Mouse (Mus musculus) G1E-ER4 (cell line): ENCODE data around the gene Prkaa1. TPM values are rescaled to one million over a fixed set of nuclear protein-coding genes. Genes with fewer than 3 reads are reported as not detected.

Experiments
- GATA1 ChIP-seq: IDR thresholded peaks from one replicate; pipeline ENCODE4 v1.8.0; 2012; ENCODE audit warnings: low read length, inconsistent platforms
- polyA plus RNA-seq: library from polyadenylated mRNA; stranded (reverse); fragments of >175 nt; gene quantifications from 2 replicates; pipeline ENCODE4 v1.2.3, GENCODE M21; 2012

Gene Prkaa1
- polyA plus RNA-seq, 1 experiment: 5.6 TPM

GRCm38 (mm10) chr15:5193833-5194232 lies 50.2 kb downstream of the Prkaa1 start:
- no peak for TF ChIP-seq GATA1

DNA sequence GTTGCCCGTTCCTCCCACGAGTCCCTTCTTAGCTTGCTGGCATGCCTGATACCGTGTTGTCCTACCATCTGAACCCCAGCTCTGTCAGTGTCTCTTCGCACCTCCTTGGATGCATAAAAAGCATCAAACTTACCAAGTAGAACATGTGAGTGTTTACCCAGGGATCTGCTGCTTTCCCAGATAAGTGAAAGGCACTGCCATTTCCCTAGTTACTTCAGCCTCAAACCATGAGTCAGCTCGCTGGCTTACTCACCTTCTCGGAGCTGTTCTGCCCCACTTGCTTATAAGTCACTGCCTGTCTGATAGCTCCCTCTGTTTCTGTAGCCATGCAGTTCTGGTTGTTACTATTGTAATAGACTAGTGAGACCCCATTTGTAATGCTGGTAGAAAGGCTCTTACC lies 50.8 kb downstream of the Prkaa1 start:
- no peak for TF ChIP-seq GATA1

DNA sequence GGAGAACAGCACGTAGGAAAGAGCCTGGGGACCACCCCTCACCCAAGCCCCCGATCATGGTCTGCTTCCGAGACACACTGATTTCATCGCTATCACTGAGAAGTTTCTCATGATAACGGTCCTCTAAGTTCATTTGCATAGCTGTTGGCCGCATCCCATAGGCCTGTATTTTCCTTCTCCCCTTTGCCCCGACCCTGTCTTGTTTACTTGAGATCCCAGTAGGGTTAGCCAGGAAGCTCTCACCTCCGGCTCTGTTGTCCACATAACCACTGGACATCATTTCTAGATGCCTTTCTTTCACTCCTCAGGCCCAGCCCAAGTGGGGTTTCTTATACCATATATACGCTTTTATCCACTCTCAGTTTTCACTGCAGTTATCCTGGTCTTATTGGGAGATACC lies 51.3 kb downstream of the Prkaa1 start:
- TF ChIP-seq GATA1: no peak

GRCm38 (mm10) chr15:5195987-5196514 lies 52.4 kb downstream of the Prkaa1 start:
- TF ChIP-seq GATA1: peak; percentile 64

DNA sequence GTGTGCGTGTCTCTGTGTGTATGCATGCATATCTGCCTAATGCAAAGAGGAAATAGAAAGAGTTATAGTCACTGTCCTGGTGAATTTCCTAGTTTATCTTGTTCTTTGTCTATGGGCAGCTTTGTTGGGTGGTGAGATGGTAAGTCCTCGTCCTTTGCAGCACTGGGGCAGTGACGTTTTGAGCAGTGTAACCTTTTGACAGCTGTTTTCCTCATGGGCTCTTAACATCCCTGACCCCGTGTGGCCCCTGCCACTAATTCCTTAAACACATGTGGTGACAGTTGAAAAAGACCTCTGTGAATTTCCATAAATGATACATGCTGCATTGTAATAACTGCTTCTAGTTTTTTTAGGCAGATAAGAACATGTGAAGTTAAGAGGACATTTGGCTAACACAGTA lies 53.0 kb downstream of the Prkaa1 start:
- no peak for TF ChIP-seq GATA1

DNA sequence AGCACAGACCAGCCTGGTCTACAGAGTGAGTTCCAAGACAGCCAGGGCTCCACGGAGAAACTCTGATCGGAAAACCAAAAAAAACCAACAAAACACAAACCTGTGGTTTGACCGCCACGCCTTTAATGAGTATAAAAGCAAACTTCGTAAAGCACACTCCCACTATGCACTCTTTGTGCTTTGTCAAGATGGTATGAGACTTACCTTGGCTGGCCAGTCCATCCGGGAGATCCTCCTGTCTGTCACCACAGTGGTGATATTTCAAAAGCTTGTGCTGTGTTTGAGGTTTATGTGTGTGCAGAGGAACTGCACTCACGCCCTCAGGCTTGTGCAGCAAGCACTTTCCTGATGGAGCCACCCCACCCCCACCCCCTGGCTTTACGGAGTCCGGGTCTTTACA lies 61.6 kb downstream of the Prkaa1 start:
- TF ChIP-seq GATA1: no peak

DNA sequence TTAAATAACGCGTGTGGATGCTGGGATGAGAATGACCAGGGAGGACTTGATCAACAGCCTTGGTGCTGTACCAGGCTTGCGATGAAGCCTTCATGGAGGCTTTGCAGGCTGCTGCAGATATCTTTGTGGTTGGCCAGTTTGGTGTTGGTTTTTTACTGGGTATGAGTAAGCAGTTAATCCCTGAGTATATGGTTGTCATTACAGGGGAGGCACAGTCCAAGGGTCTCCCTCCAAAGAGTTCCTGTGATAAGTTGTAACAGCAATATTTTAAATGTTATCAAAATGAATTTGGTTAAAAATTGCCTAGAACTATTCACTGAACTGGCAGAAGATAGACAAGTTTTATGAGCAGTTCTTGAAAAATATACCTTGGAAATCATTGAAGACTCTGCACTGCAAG lies 65.5 kb downstream of the Prkaa1 start:
- no peak for TF ChIP-seq GATA1

GRCm38 (mm10) chr15:5220491-5220890 lies 76.8 kb downstream of the Prkaa1 start:
- TF ChIP-seq GATA1: no peak

Other genes starting within 250 kb of the Prkaa1 start
- gene Mroh2b, start 245.1 kb upstream of the Prkaa1 start, polyA plus RNA-seq: not detected in 2 replicates
- gene C7, start 80.1 kb upstream of the Prkaa1 start, polyA plus RNA-seq: not detected in 2 replicates
- gene Card6, start 35.3 kb upstream of the Prkaa1 start, polyA plus RNA-seq: 0.46 and 0.55 TPM in 2 replicates
- 55.2 and 56.3 TPM in 2 replicates for gene Rpl37, start 27.2 kb upstream of the Prkaa1 start, polyA plus RNA-seq
- gene Ttc33, start 41.7 kb downstream of the Prkaa1 start, polyA plus RNA-seq: 1.9 and 49.6 TPM in 2 replicates
- 10.6 and 13.4 TPM in 2 replicates for gene Ptger4, start 100.3 kb downstream of the Prkaa1 start, polyA plus RNA-seq